Mouse (Mus musculus) midbrain, embryonic 14.5 days (tissue): ENCODE data around the gene 4931428F04Rik. TPM values are rescaled to one million over a fixed set of nuclear protein-coding genes. Genes with fewer than 3 reads are reported as not detected.
"Not testable (repeated sequence)": the region's sequence is repeated elsewhere in the genome, so short reads cannot be mapped to it uniquely, and the experiment has no call there.

Source experiments
- ATAC-seq: fragments of 200-750 bp; cut with Nextera tagmentation; 2 replicates; pipeline ENCODE4 v1.8.0; 2017; ENCODE audit warnings: moderate number of reproducible peaks, moderate library complexity; ENCODE audit not compliant: low FRiP score, low TSS enrichment
- DNase-seq: peaks from one replicate; pipeline ENCODE4 v3.0.0-alpha.2; 2015
- H3K27ac ChIP-seq: fragments of 300-500 bp; sonication (generic); replicated peaks from 2 replicates; pipeline ENCODE4 v1.5.1; 2014; ENCODE audit warnings: mild to moderate bottlenecking, low read depth, low read length, moderate library complexity
- H3K27me3 ChIP-seq: fragments of 300-500 bp; sonication (generic); 2 replicates; pipeline ENCODE4 v1.6.1; 2014; ENCODE audit warnings: low read length, control low read depth, mixed read lengths; ENCODE audit not compliant: control insufficient read depth, insufficient read depth
- H3K36me3 ChIP-seq: fragments of 300-500 bp; sonication (generic); 2 replicates; pipeline ENCODE4 v1.6.1; 2014; ENCODE audit warnings: low read length, control low read depth; ENCODE audit not compliant: control insufficient read depth, insufficient read depth
- H3K4me1 ChIP-seq: fragments of 300-500 bp; sonication (generic); 2 replicates; pipeline ENCODE4 v1.6.1; 2014; ENCODE audit warnings: mild to moderate bottlenecking, antibody characterized with exemption, low read length, control low read depth; ENCODE audit not compliant: control insufficient read depth, insufficient read depth
- H3K4me2 ChIP-seq: fragments of 300-500 bp; sonication (generic); 2 replicates; pipeline ENCODE4 v1.6.1; 2014; ENCODE audit warnings: mild to moderate bottlenecking, low read length, moderate library complexity
- H3K4me3 ChIP-seq: fragments of 300-500 bp; sonication (generic); replicated peaks from 2 replicates; pipeline ENCODE4 v1.5.1; 2014; ENCODE audit warnings: low read depth, low read length
- H3K9ac ChIP-seq: fragments of 300-500 bp; sonication (generic); replicated peaks from 2 replicates; pipeline ENCODE4 v1.6.1; 2014; ENCODE audit warnings: mild to moderate bottlenecking, low read length, moderate library complexity
- H3K9me3 ChIP-seq: fragments of 300-500 bp; sonication (generic); 2 replicates; pipeline ENCODE4 v1.6.1; 2016; ENCODE audit warnings: low read length, control low read depth, mixed read lengths; ENCODE audit not compliant: control insufficient read depth
- WGBS: fragments of 180-500 bp; shearing (Covaris S2); extraction: QIAGEN DNeasy Blood & Tissue Kit; methylation state at CpG from one replicate; pipeline ENCODE4 v1.1.7; 2014; 5-methylcytosine and 5-hydroxymethylcytosine counted together
- microRNA counts: library from miRNA; unstranded; fragments of <30 nt; microRNA quantifications from one replicate; lab custom pipeline; 2016
- microRNA-seq: library from miRNA; unstranded; fragments of <30 nt; microRNA quantifications from one replicate; pipeline ENCODE4, GENCODE M21; 2016
- polyA plus RNA-seq: library from polyadenylated mRNA; unstranded; fragments of >200 nt; fragmentation: Nextera tagmentation; extraction: Ambion mirVana; gene quantifications from 2 replicates; pipeline ENCODE4 v1.2.1, GENCODE M21; 2014

Gene 4931428F04Rik
- polyA plus RNA-seq, 1 experiment from 2014 or later: 98.8 TPM

DNA sequence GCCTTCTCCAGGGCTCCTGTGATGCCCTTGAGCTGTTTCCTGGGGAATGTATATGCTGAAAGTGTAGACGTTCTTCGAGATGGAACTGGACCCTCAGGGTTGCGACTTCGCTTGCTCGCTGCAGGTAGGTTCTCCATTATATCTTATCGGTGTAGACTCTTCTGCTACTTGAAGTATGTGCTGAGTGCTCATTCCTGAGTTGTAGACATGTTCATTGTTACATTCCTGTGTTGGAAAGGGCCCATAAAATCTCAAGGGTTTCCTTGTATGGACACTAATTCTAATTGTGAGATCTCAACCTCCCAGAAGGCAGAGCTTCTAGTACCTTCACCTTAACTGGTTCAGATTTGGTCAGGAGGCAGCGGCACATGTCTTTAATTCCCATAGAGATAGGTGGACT, 48.6 kb downstream of the 4931428F04Rik start:
- no peak overlapping the region for H3K4me2 ChIP-seq
- peaks cover 43% of the 10 kb centered on the region for H3K36me3 ChIP-seq
- no peak overlapping the region for H3K4me3 ChIP-seq
- no peak overlapping the region for H3K27ac ChIP-seq
- no peak overlapping the region for H3K9ac ChIP-seq
- DNase-seq: no peak
- H3K27me3 ChIP-seq: no peaks in the 10 kb centered on the region
- H3K4me1 ChIP-seq: no peaks in the 10 kb centered on the region
- ATAC-seq: no peak
- 97% methylated on average over 7 of the region's 7 CpGs for WGBS
- H3K9me3 ChIP-seq: no peaks in the 10 kb centered on the region

- H3K4me3 ChIP-seq: no peak overlapping the region
- H3K9me3 ChIP-seq: no peaks in the 10 kb centered on the region
- H3K27me3 ChIP-seq: no peaks in the 10 kb centered on the region
- H3K4me1 ChIP-seq: no peaks in the 10 kb centered on the region
- WGBS: 91% methylated on average over 14 of the region's 14 CpGs
- peaks cover 52% of the 10 kb centered on the region for H3K36me3 ChIP-seq
- ATAC-seq: no peak
- no peak overlapping the region for H3K9ac ChIP-seq
- H3K4me2 ChIP-seq: no peak overlapping the region
- DNase-seq: no peak
- H3K27ac ChIP-seq: no peak overlapping the region
Observed at GRCm38 (mm10) chr8:105237442-105238142, 52.1 kb downstream of the 4931428F04Rik start.

GRCm38 (mm10) chr8:105235206-105235605, 54.5 kb downstream of the 4931428F04Rik start:
- Histone ChIP-seq H3K4me1 (no peaks in the 10 kb centered on the region), H3K9ac (no peak overlapping the region), H3K9me3 (no peaks in the 10 kb centered on the region), H3K27ac (no peak overlapping the region), H3K4me2 (no peak overlapping the region), H3K36me3 (peaks cover 32% of the 10 kb centered on the region), H3K27me3 (no peaks in the 10 kb centered on the region), H3K4me3 (no peak overlapping the region)
- ATAC-seq (no peak), DNase-seq (no peak)
- WGBS: 90% methylated on average over 1 of the region's 1 CpGs

GRCm38 (mm10) chr8:105233126-105233935, 56.3 kb downstream of the 4931428F04Rik start:
- no peak for DNase-seq
- no peaks in the 10 kb centered on the region for H3K27me3 ChIP-seq
- H3K4me1 ChIP-seq: no peaks in the 10 kb centered on the region
- H3K27ac ChIP-seq: no peak overlapping the region
- no peak for ATAC-seq
- H3K9me3 ChIP-seq: no peaks in the 10 kb centered on the region
- peaks cover 14% of the 10 kb centered on the region for H3K36me3 ChIP-seq
- H3K4me2 ChIP-seq: no peak overlapping the region
- H3K9ac ChIP-seq: no peak overlapping the region
- H3K4me3 ChIP-seq: no peak overlapping the region
- WGBS: 79% methylated on average over 1 of the region's 1 CpGs

- 92% methylated on average over 4 of the region's 4 CpGs for WGBS
- not testable (repeated sequence) for H3K4me1 ChIP-seq, H3K4me3 ChIP-seq, H3K4me2 ChIP-seq, H3K27me3 ChIP-seq, H3K9ac ChIP-seq, ATAC-seq, DNase-seq, H3K27ac ChIP-seq, H3K9me3 ChIP-seq
- H3K36me3 ChIP-seq: peaks cover 14% of the 10 kb centered on the region
Observed at GRCm38 (mm10) chr8:105232321-105232693, 57.4 kb downstream of the 4931428F04Rik start.

DNA sequence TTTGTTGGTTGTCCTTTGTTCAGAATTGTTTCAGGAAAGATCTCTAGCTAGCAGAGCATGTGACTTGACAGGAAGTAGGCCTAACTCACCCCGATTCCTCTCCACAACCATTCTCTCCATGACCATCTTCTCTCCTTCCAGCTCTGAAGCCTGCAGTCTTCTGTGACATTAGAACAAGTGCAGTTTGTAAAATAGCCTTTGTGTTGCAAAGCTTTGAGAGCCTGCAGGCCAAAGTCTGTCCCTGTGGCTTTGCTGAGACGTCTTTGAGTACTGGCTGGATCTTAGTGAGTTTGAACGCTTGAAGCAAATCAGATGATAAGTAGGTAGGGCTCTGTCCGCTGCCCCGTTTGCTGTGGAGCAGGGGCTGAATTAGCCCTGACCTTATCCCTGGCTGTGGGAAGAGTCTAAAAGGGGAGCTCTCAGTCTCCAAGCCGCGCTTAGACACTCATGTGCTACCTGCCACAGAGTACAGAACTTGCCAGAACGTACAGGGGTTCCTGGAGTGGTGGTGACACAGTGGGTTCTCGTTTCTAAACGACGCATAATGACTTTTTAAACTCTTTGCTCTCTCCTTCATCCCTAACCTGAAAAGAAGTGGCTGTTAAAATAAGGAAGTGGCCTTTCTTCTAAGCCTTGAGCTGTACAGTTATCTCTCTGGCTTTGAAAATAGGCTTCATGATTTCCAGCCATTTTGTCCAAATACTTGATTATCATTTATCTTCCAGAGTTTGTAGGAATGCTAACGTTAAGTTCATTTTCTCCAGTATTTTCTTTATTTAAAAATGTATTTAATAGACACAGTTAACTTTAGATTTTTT, 58.0 kb downstream of the 4931428F04Rik start:
- Histone ChIP-seq H3K27ac (no peak overlapping the region), H3K4me3 (no peak overlapping the region), H3K4me2 (no peak overlapping the region), H3K9me3 (no peaks in the 10 kb centered on the region), H3K4me1 (no peaks in the 10 kb centered on the region), H3K36me3 (peaks cover 14% of the 10 kb centered on the region), H3K9ac (no peak overlapping the region), H3K27me3 (no peaks in the 10 kb centered on the region)
- WGBS: 88% methylated on average over 12 of the region's 12 CpGs
- ATAC-seq (no peak), DNase-seq (no peak)

MicroRNA genes within 50 kb of the gene (microRNA counts, 519-probe panel; counts per million panel counts)
- 4,161 counts per million, percentile 28 among the panel's probes with 10 or more counts for microRNA mmu-miR-328 (lab: Ali Mortazavi, UCI)

Small RNAs within 50 kb of the gene (microRNA-seq; reads per million reads assigned to microRNA genes)
- gene Gm27320: not detected
- gene Mir328: 412 reads per million, percentile 71 among the genes with 10 or more reads in this experiment

Other genes starting within 250 kb of the 4931428F04Rik start
- gene Ces3a, start 241.3 kb downstream of the 4931428F04Rik start, polyA plus RNA-seq: not detected in 2 replicates
- not detected in 2 replicates for gene Ces3b, start 206.1 kb downstream of the 4931428F04Rik start, polyA plus RNA-seq
- gene Ces4a, start 158.1 kb downstream of the 4931428F04Rik start, polyA plus RNA-seq: not detected in 2 replicates
- 25.7 and 34.7 TPM in 2 replicates for gene Cbfb, start 119.2 kb downstream of the 4931428F04Rik start, polyA plus RNA-seq
- gene D230025D16Rik, start 64.7 kb downstream of the 4931428F04Rik start, polyA plus RNA-seq: 38.7 and 39.9 TPM in 2 replicates
- 3.2 and 5.6 TPM in 2 replicates for gene B3gnt9, start 34.7 kb downstream of the 4931428F04Rik start, polyA plus RNA-seq
- 13.5 and 15.0 TPM in 2 replicates for gene Tradd, start 25.3 kb downstream of the 4931428F04Rik start, polyA plus RNA-seq
- gene Fbxl8, start 25.2 kb downstream of the 4931428F04Rik start, polyA plus RNA-seq: 0.72 and 0.96 TPM in 2 replicates
- 0.14 and 0.35 TPM in 2 replicates for gene Hsf4, start 20.1 kb downstream of the 4931428F04Rik start, polyA plus RNA-seq
- 3.0 and 4.2 TPM in 2 replicates for gene Nol3, start 13.7 kb downstream of the 4931428F04Rik start, polyA plus RNA-seq
- 8.6 and 13.1 TPM in 2 replicates for gene Exoc3l, start 6.2 kb upstream of the 4931428F04Rik start, polyA plus RNA-seq
- 43.9 and 51.7 TPM in 2 replicates for gene E2f4, start 7.8 kb upstream of the 4931428F04Rik start, polyA plus RNA-seq
- 0.55 and 1.1 TPM in 2 replicates for gene Elmo3, start 15.7 kb upstream of the 4931428F04Rik start, polyA plus RNA-seq
- gene Lrrc29, start 36.4 kb upstream of the 4931428F04Rik start, polyA plus RNA-seq: 0.72 and 0.86 TPM in 2 replicates
- gene Tmem208, start 36.5 kb upstream of the 4931428F04Rik start, polyA plus RNA-seq: 122 and 149 TPM in 2 replicates
- 0.59 and 0.84 TPM in 2 replicates for gene Fhod1, start 58.1 kb upstream of the 4931428F04Rik start, polyA plus RNA-seq
- gene Slc9a5, start 59.0 kb upstream of the 4931428F04Rik start, polyA plus RNA-seq: 8.3 and 10.2 TPM in 2 replicates
- gene Plekhg4, start 83.4 kb upstream of the 4931428F04Rik start, polyA plus RNA-seq: 1.4 and 3.0 TPM in 2 replicates
- gene Kctd19, start 123.6 kb upstream of the 4931428F04Rik start, polyA plus RNA-seq: not detected in 2 replicates
- gene Lrrc36, start 123.7 kb upstream of the 4931428F04Rik start, polyA plus RNA-seq: 1.5 and 1.7 TPM in 2 replicates
- gene Tppp3, start 181.7 kb upstream of the 4931428F04Rik start, polyA plus RNA-seq: 91.3 and 108 TPM in 2 replicates
- 25.2 and 26.4 TPM in 2 replicates for gene Zdhhc1, start 207.0 kb upstream of the 4931428F04Rik start, polyA plus RNA-seq
- gene Hsd11b2, start 228.9 kb upstream of the 4931428F04Rik start, polyA plus RNA-seq: 5.9 and 9.7 TPM in 2 replicates